Comparison of ENCODE assay signal across 9 mouse cellular contexts in genomic region chr4:105278571-105279410, GRCm38 (mm10).
DNase-seq lines count a peak whose midpoint lies in the region; ATAC-seq and TF ChIP-seq lines count a peak whose summit lies in the region.
"Had no signal": no experiment of that assay in that cellular context is flagged by ENCODE, and none has a peak within 500 bp of the region (broad histone marks: within the 10 kb centered on the region; RNA-seq: fewer than 3 reads in every experiment).

No protein-coding gene starts in this region.

- no peak overlapping the region for H3K9ac ChIP-seq in midbrain, embryonic 14.5 days (replicated peaks; ENCODE audit: low read length)
- H3K9ac ChIP-seq: neural tube, embryonic 12.5 days had no signal

- H3K9me3 ChIP-seq in midbrain, embryonic 10.5 days (replicated peaks), result no peaks in the 10 kb centered on the region
- H3K9me3 ChIP-seq in midbrain, embryonic 14.5 days (ENCODE audit: control insufficient read depth, low read length), result no peaks in the 10 kb centered on the region
- H3K9me3 ChIP-seq: neural tube, embryonic 12.5 days had no signal

- intact Hi-C loops in left cerebral cortex, adult 2 months (cut with DNase I), result no loop called here

- WGBS in midbrain, embryonic 10.5 days, result 92% methylated on average over 15 of the region's 15 CpGs
- WGBS in midbrain, embryonic 14.5 days, result 87% methylated on average over 15 of the region's 15 CpGs

- no peak overlapping the region for H3K4me2 ChIP-seq in midbrain, embryonic 14.5 days (ENCODE audit: low read length)
- H3K4me2 ChIP-seq: neural tube, embryonic 12.5 days had no signal

- no peak for TF ChIP-seq CTCF in left cerebral cortex, adult 2 months (IDR thresholded peaks at IDR 0.05)

- H3K4me3 ChIP-seq in midbrain, embryonic 10.5 days, result no peak overlapping the region
- H3K4me3 ChIP-seq in midbrain, embryonic 14.5 days (replicated peaks; ENCODE audit: low read depth, low read length), result no peak overlapping the region
- no peak overlapping the region for H3K4me3 ChIP-seq in left cerebral cortex, adult 2 months
- H3K4me3 ChIP-seq: neural tube, embryonic 12.5 days had no signal

- no peak for DNase-seq in midbrain, embryonic 10.5 days (ENCODE audit: low spot score)
- DNase-seq in midbrain, embryonic 14.5 days, result no peak
- peak; percentile 76 for DNase-seq in gastrocnemius, postnatal 25 days
- DNase-seq in kidney, adult 9 months, result peak; percentile 69
- DNase-seq in skeletal muscle tissue, adult 2 months (ENCODE audit: low read depth, low spot score), result peak; percentile 84
- DNase-seq in left cerebral cortex, adult 2 months (ENCODE audit: extremely low spot score in 1 of 2, low spot score in 2 of 2), result no peak
- DNase-seq: cerebellum, postnatal 36 days had no signal

- no peaks in the 10 kb centered on the region for H3K36me3 ChIP-seq in midbrain, embryonic 10.5 days
- no peaks in the 10 kb centered on the region for H3K36me3 ChIP-seq in midbrain, embryonic 14.5 days (ENCODE audit: control insufficient read depth, insufficient read depth, low read length)
- H3K36me3 ChIP-seq: neural tube, embryonic 12.5 days had no signal

- ATAC-seq in midbrain, embryonic 14.5 days (ENCODE audit: low FRiP score, low TSS enrichment), result no peak
- no peak for ATAC-seq in megakaryocyte progenitor cell, adult 5-6 weeks (replicated peaks; ENCODE audit: poor library complexity)

- H3K4me1 ChIP-seq in midbrain, embryonic 10.5 days, result peaks cover 77% of the 10 kb centered on the region
- peaks cover 21% of the 10 kb centered on the region; the same call in 1 of the 2 replicates for H3K4me1 ChIP-seq in midbrain, embryonic 14.5 days (ENCODE audit: control insufficient read depth, insufficient read depth, low read length)

- peak overlapping the region; percentile 46 for H3K27ac ChIP-seq in midbrain, embryonic 10.5 days (replicated peaks)
- H3K27ac ChIP-seq in midbrain, embryonic 14.5 days (replicated peaks; ENCODE audit: low read depth, low read length), result no peak overlapping the region
- no peak overlapping the region for H3K27ac ChIP-seq in left cerebral cortex, adult 2 months
- H3K27ac ChIP-seq: neural tube, embryonic 12.5 days had no signal

- H3K27me3 ChIP-seq in midbrain, embryonic 10.5 days (ENCODE audit: low read depth, poor library complexity, severe bottlenecking), result no peaks in the 10 kb centered on the region
- H3K27me3 ChIP-seq in midbrain, embryonic 14.5 days (ENCODE audit: control insufficient read depth, insufficient read depth, low read length), result no peaks in the 10 kb centered on the region
- H3K27me3 ChIP-seq: neural tube, embryonic 12.5 days had no signal

Comparison
In these comparisons a context has a peak if more than half of its experiments do, and no peak if none do; other contexts are left out.
1. DNase-seq: peak in gastrocnemius, postnatal 25 days (single experiment), kidney, adult 9 months (single experiment) and skeletal muscle tissue, adult 2 months (single experiment); none in midbrain, embryonic 10.5 days (single experiment), midbrain, embryonic 14.5 days (single experiment) and left cerebral cortex, adult 2 months (0 of 2).